16 mouse cellular contexts compared by ENCODE assay signal in the genomic region with DNA sequence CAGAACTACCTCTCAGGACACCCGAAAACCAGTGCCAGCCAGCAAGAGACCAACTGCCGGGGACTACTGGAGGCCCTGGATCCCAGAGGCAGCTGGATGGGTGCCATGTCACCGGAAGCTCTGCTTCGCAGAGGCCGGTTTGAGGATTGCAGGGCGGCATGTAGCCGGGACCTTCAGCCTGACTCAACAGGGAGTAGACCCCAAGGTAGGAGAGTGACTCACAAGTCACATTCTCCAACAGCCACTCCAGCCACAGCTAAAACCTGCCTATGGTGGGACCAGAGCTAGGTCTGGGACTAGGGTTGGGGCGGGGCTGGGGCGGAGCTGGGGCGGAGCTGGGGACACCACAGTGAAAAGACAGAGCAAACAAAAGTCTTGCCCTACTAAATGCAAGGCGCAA. TPM values are rescaled to one million over a fixed set of nuclear protein-coding genes. Genes with fewer than 3 reads are reported as not detected.
DNase-seq lines count a peak whose midpoint lies in the region; ATAC-seq and TF ChIP-seq lines count a peak whose summit lies in the region.
"Had no signal": no experiment of that assay in that cellular context is flagged by ENCODE, and none has a peak within 500 bp of the region (broad histone marks: within the 10 kb centered on the region; RNA-seq: fewer than 3 reads in every experiment).

No protein-coding gene starts in this region.

- no peak overlapping the region for H3K4me2 ChIP-seq in intestine, embryonic 15.5 days (replicated peaks)
- H3K4me2 ChIP-seq in intestine, embryonic 16.5 days (ENCODE audit: low read depth, low read length) = no peak overlapping the region
- no peak overlapping the region for H3K4me2 ChIP-seq in midbrain, postnatal 0 days (ENCODE audit: low read depth, low read length, poor library complexity, severe bottlenecking)
- H3K4me2 ChIP-seq: liver, embryonic 12.5 days had no signal

- WGBS in intestine, embryonic 15.5 days = 50% methylated on average over 11 of the region's 11 CpGs
- WGBS in intestine, embryonic 16.5 days = 41% methylated on average over 11 of the region's 11 CpGs
- 48% methylated on average over 11 of the region's 11 CpGs for WGBS in midbrain, embryonic 10.5 days
- 41% methylated on average over 11 of the region's 11 CpGs for WGBS in midbrain, postnatal 0 days
- 51% methylated on average over 11 of the region's 11 CpGs for whole genome bisulfite sequencing in limb, embryonic 10.5 days

- H3K9me3 ChIP-seq in intestine, embryonic 15.5 days = no peaks in the 10 kb centered on the region
- H3K9me3 ChIP-seq in intestine, embryonic 16.5 days (ENCODE audit: control insufficient read depth, low read length) = no peaks in the 10 kb centered on the region
- H3K9me3 ChIP-seq in midbrain, embryonic 10.5 days (replicated peaks) = no peaks in the 10 kb centered on the region
- no peaks in the 10 kb centered on the region for H3K9me3 ChIP-seq in midbrain, postnatal 0 days (ENCODE audit: low read length)
- H3K9me3 ChIP-seq in limb, embryonic 10.5 days (replicated peaks) = no peaks in the 10 kb centered on the region
- H3K9me3 ChIP-seq: liver, embryonic 12.5 days had no signal

- no peak overlapping the region for H3K27ac ChIP-seq in intestine, embryonic 15.5 days
- H3K27ac ChIP-seq in intestine, embryonic 16.5 days (ENCODE audit: low read length) = no peak overlapping the region
- peak overlapping the region; percentile 33; the same call in 1 of the 2 replicates for H3K27ac ChIP-seq in midbrain, embryonic 10.5 days (replicated peaks)
- no peak overlapping the region for H3K27ac ChIP-seq in midbrain, postnatal 0 days (ENCODE audit: low read depth, low read length)
- H3K27ac ChIP-seq in limb, embryonic 10.5 days = 0 out of 2 replicates have a peak overlapping the region, but pooled peaks have one; percentile 33
- H3K27ac ChIP-seq: gastrocnemius, adult 2 months; liver, embryonic 12.5 days had no signal

- no peak for DNase-seq in midbrain, embryonic 10.5 days (ENCODE audit: low spot score)
- no peak for DNase-seq in midbrain, postnatal 0 days (ENCODE audit: low spot score)
- peak; percentile 89 for DNase-seq in ZHBTc4 (ENCODE audit: low read depth, low spot score)
- DNase-seq in limb, embryonic 10.5 days (ENCODE audit: low spot score) = no peak
- DNase-seq in gastrocnemius, postnatal 4 days (ENCODE audit: low spot score in 2 of 2) = no peak
- DNase-seq in left cerebral cortex, postnatal 36 days (ENCODE audit: low spot score in 2 of 2) = no peak
- DNase-seq: cerebellum, adult 11-12 months; gastrocnemius, adult 2 months; heart, postnatal 14 days; thymus, postnatal 36 days had no signal

- no peaks in the 10 kb centered on the region; the same call in 1 of the 2 replicates for H3K27me3 ChIP-seq in intestine, embryonic 15.5 days (replicated peaks)
- no peaks in the 10 kb centered on the region for H3K27me3 ChIP-seq in intestine, embryonic 16.5 days (replicated peaks; ENCODE audit: control insufficient read depth, insufficient read depth, low read length)
- peaks cover 38% of the 10 kb centered on the region for H3K27me3 ChIP-seq in midbrain, embryonic 10.5 days (ENCODE audit: low read depth, poor library complexity, severe bottlenecking)
- H3K27me3 ChIP-seq in midbrain, postnatal 0 days (ENCODE audit: insufficient read depth, low read length) = no peaks in the 10 kb centered on the region; the same call in 1 of the 2 replicates
- peaks cover 15% of the 10 kb centered on the region; the same call in 1 of the 2 replicates for H3K27me3 ChIP-seq in limb, embryonic 10.5 days (ENCODE audit: low read depth, poor library complexity, severe bottlenecking)

- no peaks in the 10 kb centered on the region for H3K4me1 ChIP-seq in intestine, embryonic 15.5 days (replicated peaks)
- no peaks in the 10 kb centered on the region for H3K4me1 ChIP-seq in intestine, embryonic 16.5 days (ENCODE audit: control insufficient read depth, insufficient read depth, low read length)
- H3K4me1 ChIP-seq in midbrain, embryonic 10.5 days = peaks cover 17% of the 10 kb centered on the region
- no peaks in the 10 kb centered on the region for H3K4me1 ChIP-seq in midbrain, postnatal 0 days (ENCODE audit: insufficient read depth, low read length)
- H3K4me1 ChIP-seq in limb, embryonic 10.5 days = peaks cover 30% of the 10 kb centered on the region
- H3K4me1 ChIP-seq: liver, embryonic 12.5 days had no signal

- peak; percentile 25; the same call in 1 of the 2 replicates for ATAC-seq in intestine, embryonic 15.5 days
- ATAC-seq in intestine, embryonic 16.5 days = no peak
- no peak for ATAC-seq in midbrain, postnatal 0 days (ENCODE audit: low FRiP score)
- ATAC-seq: forebrain, embryonic 14.5 days had no signal

- H3K4me3 ChIP-seq in intestine, embryonic 15.5 days (replicated peaks) = no peak overlapping the region
- H3K4me3 ChIP-seq in intestine, embryonic 16.5 days (ENCODE audit: low read length) = no peak overlapping the region
- H3K4me3 ChIP-seq in midbrain, embryonic 10.5 days = no peak overlapping the region
- H3K4me3 ChIP-seq in midbrain, postnatal 0 days (ENCODE audit: low read depth, low read length) = no peak overlapping the region
- no peak overlapping the region for H3K4me3 ChIP-seq in limb, embryonic 10.5 days
- H3K4me3 ChIP-seq: gastrocnemius, adult 2 months; liver, embryonic 12.5 days; myocyte had no signal

- H3K36me3 ChIP-seq in intestine, embryonic 15.5 days = no peaks in the 10 kb centered on the region
- no peaks in the 10 kb centered on the region for H3K36me3 ChIP-seq in intestine, embryonic 16.5 days (ENCODE audit: control insufficient read depth, insufficient read depth, low read length)
- no peaks in the 10 kb centered on the region for H3K36me3 ChIP-seq in midbrain, embryonic 10.5 days
- H3K36me3 ChIP-seq in midbrain, postnatal 0 days (ENCODE audit: insufficient read depth, low read length) = no peaks in the 10 kb centered on the region
- H3K36me3 ChIP-seq in limb, embryonic 10.5 days = no peaks in the 10 kb centered on the region
- H3K36me3 ChIP-seq: liver, embryonic 12.5 days had no signal

- intact Hi-C loops in left cerebral cortex, postnatal 36 days (cut with DNase I) = no loop called here

- no peak for TF ChIP-seq CTCF in midbrain, postnatal 0 days (IDR thresholded peaks at IDR 0.05)

- H3K9ac ChIP-seq in intestine, embryonic 15.5 days = no peak overlapping the region
- H3K9ac ChIP-seq in intestine, embryonic 16.5 days (ENCODE audit: low read depth, low read length) = no peak overlapping the region
- H3K9ac ChIP-seq in midbrain, postnatal 0 days (replicated peaks; ENCODE audit: low read length, poor library complexity, severe bottlenecking) = no peak overlapping the region
- H3K9ac ChIP-seq: liver, embryonic 12.5 days had no signal

RNA-seq across cellular contexts. Expression of gene Ttc34, which starts 2.1 kb away (rescaled TPM):
- polyA plus RNA-seq in intestine, embryonic 15.5 days (2015; fragmentation: Nextera tagmentation; extraction: Ambion mirVana) = 0.10 TPM in 1 of 2 replicates, not detected in the other
- 0.06 and 0.12 TPM in 2 replicates for polyA plus RNA-seq in intestine, embryonic 16.5 days (2015; fragmentation: Nextera tagmentation; extraction: Ambion mirVana)
- 0.22 and 0.57 TPM in 2 replicates for polyA plus RNA-seq in midbrain, embryonic 10.5 days (2016; fragmentation: Nextera tagmentation; extraction: Ambion mirVana)
- 2.5 and 3.9 TPM in 2 replicates for total RNA-seq in midbrain, postnatal 0 days (2014; rRNA removed)
- 2.9 and 3.3 TPM in 2 replicates for polyA plus RNA-seq in midbrain, postnatal 0 days (2015; fragmentation: Nextera tagmentation; extraction: Ambion mirVana)
- polyA plus RNA-seq in limb, embryonic 10.5 days (2016; fragmentation: Nextera tagmentation; extraction: Ambion mirVana) = 0.41 and 0.46 TPM in 2 replicates
- under 1 TPM; 0.13 to 0.22 TPM for total RNA-seq in gastrocnemius, postnatal 4 days (2021)
- 1 to 10 TPM; 3.1 to 3.6 TPM for total RNA-seq in left cerebral cortex, postnatal 36 days (2021)
- total RNA-seq: common myeloid progenitor, adult 5-6 weeks; gastrocnemius, adult 2 months had no signal
- polyA plus RNA-seq: liver, embryonic 12.5 days; myocyte had no signal

RNA-seq across cellular contexts. Expression of gene Mmel1, which starts 30.0 kb away (rescaled TPM):
- 0.20 and 0.34 TPM in 2 replicates for polyA plus RNA-seq in intestine, embryonic 15.5 days (2015; fragmentation: Nextera tagmentation; extraction: Ambion mirVana)
- polyA plus RNA-seq in intestine, embryonic 16.5 days (2015; fragmentation: Nextera tagmentation; extraction: Ambion mirVana) = 0.10 and 0.39 TPM in 2 replicates
- 0.20 and 0.35 TPM in 2 replicates for polyA plus RNA-seq in midbrain, embryonic 10.5 days (2016; fragmentation: Nextera tagmentation; extraction: Ambion mirVana)
- 0.76 and 0.82 TPM in 2 replicates for total RNA-seq in midbrain, postnatal 0 days (2014; rRNA removed)
- polyA plus RNA-seq in midbrain, postnatal 0 days (2015; fragmentation: Nextera tagmentation; extraction: Ambion mirVana) = 0.89 and 0.93 TPM in 2 replicates
- polyA plus RNA-seq in limb, embryonic 10.5 days (2016; fragmentation: Nextera tagmentation; extraction: Ambion mirVana) = 0.15 TPM in 1 of 2 replicates, not detected in the other
- total RNA-seq in gastrocnemius, postnatal 4 days (2021) = under 1 TPM; 0.34 to 0.62 TPM
- under 1 TPM; 0.49 to 1.00 TPM for total RNA-seq in left cerebral cortex, postnatal 36 days (2021)
- total RNA-seq: common myeloid progenitor, adult 5-6 weeks; gastrocnemius, adult 2 months had no signal

RNA-seq across cellular contexts. Expression of gene Fam213b, which starts 59.5 kb away (rescaled TPM):
- polyA plus RNA-seq in intestine, embryonic 15.5 days (2015; fragmentation: Nextera tagmentation; extraction: Ambion mirVana) = 32.0 and 37.2 TPM in 2 replicates
- 39.7 and 42.8 TPM in 2 replicates for polyA plus RNA-seq in intestine, embryonic 16.5 days (2015; fragmentation: Nextera tagmentation; extraction: Ambion mirVana)
- polyA plus RNA-seq in midbrain, embryonic 10.5 days (2016; fragmentation: Nextera tagmentation; extraction: Ambion mirVana) = 45.9 and 46.8 TPM in 2 replicates
- total RNA-seq in midbrain, postnatal 0 days (2014; rRNA removed) = 34.9 and 36.6 TPM in 2 replicates
- polyA plus RNA-seq in midbrain, postnatal 0 days (2015; fragmentation: Nextera tagmentation; extraction: Ambion mirVana) = 73.3 and 90.9 TPM in 2 replicates
- 34.9 and 42.7 TPM in 2 replicates for polyA plus RNA-seq in limb, embryonic 10.5 days (2016; fragmentation: Nextera tagmentation; extraction: Ambion mirVana)
- total RNA-seq in gastrocnemius, postnatal 4 days (2021) = 100 to 1,000 TPM; 100 to 112 TPM
- 10 to 100 TPM; 51.1 to 68.5 TPM for total RNA-seq in left cerebral cortex, postnatal 36 days (2021)

Comparison
In these comparisons a context has a peak if more than half of its experiments do, and no peak if none do; other contexts are left out.
1. H3K27ac ChIP-seq: peak in midbrain, embryonic 10.5 days (single experiment) and limb, embryonic 10.5 days (single experiment); none in intestine, embryonic 15.5 days (single experiment), intestine, embryonic 16.5 days (single experiment) and midbrain, postnatal 0 days (single experiment).